Mouse (Mus musculus): ENCODE measurements around the gene Dcaf12. TPM values are rescaled to one million over a fixed set of nuclear protein-coding genes. Genes with fewer than 3 reads are reported as not detected.
A peak's percentile ranks its signal among the peaks of the same experiment; 100 is the strongest.

Gene Dcaf12
- total RNA-seq (2021) = 10 to 100 TPM; 27.3 to 28.9 TPM
- long read RNA-seq, experiment 1, transcript Dcaf12-201 (9 exons, 3,442 nt) = major isoform, 84 of 93 reads
- long read RNA-seq, experiment 1, partial matches to known transcripts = 7 of 93 reads
- long read RNA-seq, experiment 1, other reads (novel, unspliced or antisense) = 2 of 93 reads
- long read RNA-seq, experiment 2, transcript Dcaf12-201 (9 exons, 3,442 nt) = major isoform, 98 of 104 reads
- long read RNA-seq, experiment 2, partial matches to known transcripts = 3 of 104 reads
- long read RNA-seq, experiment 2, other reads (novel, unspliced or antisense) = 3 of 104 reads

GRCm38 (mm10) chr4:41314141-41315129 lies at the start of gene Dcaf12:
TSS of gene Dcaf12 (minus strand) at chr4:41314889.
- intact Hi-C loops (cut with DNase I) = loop anchor here (2.0 to 5.0 kb wide), 2 partner anchors 34 to 73 kb away; partner anchors contain the start of gene Ubap1
- peak within 1 kb of the TSS; percentile 100 for H3K27ac ChIP-seq
- peak; percentile 97 for DNase-seq
- no peak for TF ChIP-seq CTCF (IDR thresholded peaks at IDR 0.05)
- H3K4me3 ChIP-seq = peak within 1 kb of the TSS; percentile 100

- Histone ChIP-seq H3K27ac (no peak overlapping the region), H3K4me3 (no peak overlapping the region)
- intact Hi-C loops (cut with DNase I) = no loop called here
- TF ChIP-seq CTCF (IDR thresholded peaks at IDR 0.05) = no peak
- no peak for DNase-seq
These were observed 46.4 kb upstream of the Dcaf12 start for GRCm38 (mm10) chr4:41361059-41361458.

GRCm38 (mm10) chr4:41359358-41359757 lies 44.7 kb upstream of the Dcaf12 start:
- no peak overlapping the region for H3K4me3 ChIP-seq
- DNase-seq = no peak
- no peak overlapping the region for H3K27ac ChIP-seq
- intact Hi-C loops (cut with DNase I) = no loop called here
- TF ChIP-seq CTCF (IDR thresholded peaks at IDR 0.05) = no peak

GRCm38 (mm10) chr4:41358669-41359068 lies 44.0 kb upstream of the Dcaf12 start:
- no peak for TF ChIP-seq CTCF (IDR thresholded peaks at IDR 0.05)
- intact Hi-C loops (cut with DNase I) = no loop called here
- Histone ChIP-seq H3K27ac (peak overlapping the region; percentile 9), H3K4me3 (no peak overlapping the region)
- DNase-seq = no peak

- intact Hi-C loops (cut with DNase I) = no loop called here
These were observed 42.5 kb upstream of the Dcaf12 start for GRCm38 (mm10) chr4:41357154-41357553.

GRCm38 (mm10) chr4:41353265-41353664 lies 38.6 kb upstream of the Dcaf12 start:
- intact Hi-C loops (cut with DNase I) = no loop called here
- DNase-seq = no peak
- Histone ChIP-seq H3K4me3 (no peak overlapping the region), H3K27ac (peak overlapping the region; percentile 6; the same call in 1 of the 2 replicates)
- no peak for TF ChIP-seq CTCF (IDR thresholded peaks at IDR 0.05)

More at GRCm38 (mm10) chr4:41357154-41357553, 42.5 kb upstream of the Dcaf12 start:
- Histone ChIP-seq H3K27ac (no peak overlapping the region), H3K4me3 (no peak overlapping the region)
- no peak for DNase-seq
- no peak for TF ChIP-seq CTCF (IDR thresholded peaks at IDR 0.05)

- Histone ChIP-seq H3K4me3 (no peak overlapping the region), H3K27ac (no peak overlapping the region)
- TF ChIP-seq CTCF (IDR thresholded peaks at IDR 0.05) = no peak
- DNase-seq = no peak
- intact Hi-C loops (cut with DNase I) = no loop called here
These were observed 38.1 kb upstream of the Dcaf12 start for GRCm38 (mm10) chr4:41352758-41353157.

- no peak for TF ChIP-seq CTCF (IDR thresholded peaks at IDR 0.05)
- no peak for DNase-seq
- H3K27ac ChIP-seq = peak overlapping the region; percentile 94
- intact Hi-C loops (cut with DNase I) = loop anchor here (2.0 kb wide), 1 partner anchor 34 kb away; the partner anchor contains the start of gene Dcaf12
- H3K4me3 ChIP-seq = peak overlapping the region; percentile 88
These were observed 34.5 kb upstream of the Dcaf12 start for GRCm38 (mm10) chr4:41349199-41349591.

- peak; percentile 96 for DNase-seq
- TF ChIP-seq CTCF (IDR thresholded peaks at IDR 0.05) = no peak
- intact Hi-C loops (cut with DNase I) = loop anchor here (2.0 kb wide), 1 partner anchor 34 kb away; the partner anchor contains the start of gene Dcaf12
- Histone ChIP-seq H3K27ac (peak within 1 kb of the TSS; percentile 94), H3K4me3 (peak within 1 kb of the TSS; percentile 88)
These were observed 34.0 kb upstream of the Dcaf12 start, which contains the start of gene Ubap1 for GRCm38 (mm10) chr4:41348584-41349198. TSS of gene Ubap1 (plus strand) at chr4:41348996.

- peak overlapping the region; percentile 94 for H3K27ac ChIP-seq
These were observed 33.1 kb upstream of the Dcaf12 start for GRCm38 (mm10) chr4:41347839-41348238.

GRCm38 (mm10) chr4:41346011-41346410 lies 31.3 kb upstream of the Dcaf12 start:
- peak overlapping the region; percentile 70 for H3K27ac ChIP-seq
- no peak overlapping the region for H3K4me3 ChIP-seq
- no peak for TF ChIP-seq CTCF (IDR thresholded peaks at IDR 0.05)
- intact Hi-C loops (cut with DNase I) = no loop called here
- DNase-seq = peak; percentile 42

More at GRCm38 (mm10) chr4:41347839-41348238, 33.1 kb upstream of the Dcaf12 start:
- DNase-seq = no peak
- peak overlapping the region; percentile 88 for H3K4me3 ChIP-seq
- no peak for TF ChIP-seq CTCF (IDR thresholded peaks at IDR 0.05)
- intact Hi-C loops (cut with DNase I) = loop anchor here (2.0 kb wide), 1 partner anchor 33 kb away; the partner anchor contains the start of gene Dcaf12

GRCm38 (mm10) chr4:41340912-41341550 lies 26.3 kb upstream of the Dcaf12 start:
- no peak overlapping the region for H3K4me3 ChIP-seq
- intact Hi-C loops (cut with DNase I) = no loop called here
- DNase-seq = no peak
- peak; percentile 21; the same call in 1 of the 2 replicates for TF ChIP-seq CTCF (IDR thresholded peaks at IDR 0.05)
- no peak overlapping the region for H3K27ac ChIP-seq
